Mouse (Mus musculus) liver, postnatal 0 days (tissue): ENCODE measurements at regions not wholly inside any gene's neighbourhood (a gene's known extent, or its start where the extent isn't known, plus 50 kb on each side); places are given as distances from the start of the nearest gene placed in this dataset.

ENCODE experiments used
- CTCF ChIP-seq: sonication (generic); IDR thresholded peaks from 2 replicates; pipeline ENCODE4 v1.5.1; 2016; ENCODE audit warnings: antibody characterized with exemption, low read depth
- EP300 ChIP-seq: IDR thresholded peaks from 2 replicates; pipeline ENCODE4 v1.6.1; 2016; ENCODE audit warnings: antibody characterized with exemption, low read depth, mild to moderate bottlenecking

- no peak for TF ChIP-seq CTCF
- TF ChIP-seq EP300 = no peak
Measured at GRCm38 (mm10) chr6:31924669-31925046, 125.4 kb upstream of the 1700012A03Rik start.
